Mouse (Mus musculus) gastrocnemius, postnatal 10 days (tissue): ENCODE results near the gene Acadl. TPM values are rescaled to one million over a fixed set of nuclear protein-coding genes. Genes with fewer than 3 reads are reported as not detected.

Experiments
- DNase-seq: peaks from one replicate; pipeline ENCODE4 v3.0.0; 2021; ENCODE audit warnings: mixed read lengths
- total RNA-seq, 2 experiments: library from RNA; stranded (reverse); gene quantifications; 2 replicates each; pipeline ENCODE4 v1.2.3; 2021

Gene Acadl
- total RNA-seq, 2 experiments from 2014 or later = 339 to 357 TPM

DNA sequence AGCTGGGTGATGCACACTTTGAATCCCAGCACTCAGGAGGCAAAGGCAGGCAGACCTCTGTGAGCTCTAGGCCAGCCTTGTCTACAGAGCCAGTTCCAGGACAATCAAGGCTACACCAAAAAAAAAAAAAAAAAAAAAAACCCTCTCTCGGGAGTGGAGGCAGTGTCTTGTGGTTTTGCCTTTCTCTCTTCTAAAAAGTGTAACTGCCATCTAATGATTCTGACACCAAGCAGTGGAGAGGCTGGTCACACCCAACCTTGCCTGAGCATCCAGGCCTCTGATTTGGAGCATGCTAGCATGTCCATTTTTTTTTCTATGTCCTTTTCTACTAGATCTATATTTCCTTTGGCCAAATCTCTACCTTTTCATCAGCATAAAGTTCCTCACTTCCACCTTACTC lies 23.9 kb downstream of the Acadl start:
- no peak for DNase-seq

DNA sequence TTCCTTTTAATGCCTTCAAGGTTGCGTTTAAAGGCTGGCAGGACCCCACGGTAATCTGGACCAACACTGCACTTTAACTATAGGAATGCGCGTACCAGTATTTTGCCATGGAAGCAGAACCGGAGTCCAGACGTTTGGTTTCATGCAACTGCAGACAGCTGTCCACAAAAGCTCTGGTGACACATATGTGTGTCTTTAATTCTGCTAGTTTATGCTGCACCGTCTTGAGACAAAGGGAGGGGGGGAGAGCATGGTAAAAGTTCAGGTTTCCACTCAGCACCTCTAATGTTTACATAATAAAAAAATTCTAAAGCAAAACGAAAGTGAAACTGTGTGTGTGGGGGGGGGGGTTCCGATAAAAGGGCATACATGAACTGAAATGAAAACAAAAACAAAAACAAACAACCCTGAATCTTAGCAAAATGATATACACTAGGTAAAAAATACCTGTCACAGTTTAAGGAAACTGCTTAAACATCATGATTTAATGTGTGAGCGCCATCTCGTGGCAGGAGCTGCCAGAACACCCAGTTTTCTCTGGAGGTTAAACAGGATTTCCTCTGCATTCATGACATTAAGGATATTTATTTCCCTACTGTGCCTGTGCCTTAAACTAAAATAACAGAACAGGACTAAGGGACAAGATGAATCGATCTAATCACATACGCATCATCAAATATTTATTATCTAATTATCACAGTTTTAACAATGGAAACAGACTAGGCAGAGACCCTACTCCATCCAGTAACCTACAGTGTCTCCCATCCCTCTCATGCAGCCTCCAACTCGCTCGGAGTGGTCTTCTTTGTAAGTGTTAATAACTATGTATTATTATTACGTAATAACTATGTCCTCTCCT lies 24.7 kb downstream of the Acadl start:
- peak; percentile 80 for DNase-seq

DNA sequence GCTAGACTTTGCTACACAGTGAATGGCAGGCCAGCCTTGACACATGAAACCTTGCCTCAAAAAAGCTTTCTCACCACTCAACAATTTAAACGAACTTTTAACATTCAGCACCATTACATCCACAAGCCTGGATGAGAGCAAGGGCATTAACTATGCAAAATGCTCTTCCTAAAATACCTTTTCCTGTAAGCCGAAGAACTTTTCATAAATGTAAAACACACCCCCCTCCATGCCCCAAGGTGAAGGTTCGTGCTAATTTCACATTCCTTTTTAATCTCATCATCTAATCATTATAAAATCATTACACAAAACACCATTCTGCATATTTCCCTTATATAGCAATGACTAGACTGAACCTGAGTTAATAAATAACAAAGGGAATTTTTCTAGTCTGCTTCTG lies 25.9 kb downstream of the Acadl start:
- DNase-seq = no peak

DNA sequence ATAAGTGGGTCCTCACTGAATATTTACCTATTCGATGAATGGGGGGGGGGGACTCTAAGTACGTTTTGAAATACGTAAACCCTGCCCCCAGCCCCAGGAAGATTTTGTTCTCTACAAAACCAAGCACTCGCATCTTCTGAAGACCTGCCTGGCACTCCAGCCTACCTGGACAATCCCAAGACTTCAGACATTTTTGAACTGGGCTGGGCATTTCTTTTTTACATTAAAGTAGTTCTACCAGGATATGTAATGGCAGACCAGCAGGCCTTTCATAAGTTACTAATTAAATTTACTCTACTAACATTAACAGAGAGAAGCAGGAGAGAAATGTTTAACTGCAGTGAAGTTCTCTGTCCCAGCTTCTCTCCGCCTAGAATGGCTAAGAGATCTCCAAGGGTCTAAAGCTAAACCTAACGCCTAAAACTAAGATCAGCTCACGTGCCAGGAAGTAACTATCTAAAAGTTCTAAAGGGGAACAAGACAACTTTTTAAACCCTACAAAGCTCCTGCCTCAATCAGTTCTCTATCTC lies 30.4 kb downstream of the Acadl start:
- DNase-seq = no peak

DNA sequence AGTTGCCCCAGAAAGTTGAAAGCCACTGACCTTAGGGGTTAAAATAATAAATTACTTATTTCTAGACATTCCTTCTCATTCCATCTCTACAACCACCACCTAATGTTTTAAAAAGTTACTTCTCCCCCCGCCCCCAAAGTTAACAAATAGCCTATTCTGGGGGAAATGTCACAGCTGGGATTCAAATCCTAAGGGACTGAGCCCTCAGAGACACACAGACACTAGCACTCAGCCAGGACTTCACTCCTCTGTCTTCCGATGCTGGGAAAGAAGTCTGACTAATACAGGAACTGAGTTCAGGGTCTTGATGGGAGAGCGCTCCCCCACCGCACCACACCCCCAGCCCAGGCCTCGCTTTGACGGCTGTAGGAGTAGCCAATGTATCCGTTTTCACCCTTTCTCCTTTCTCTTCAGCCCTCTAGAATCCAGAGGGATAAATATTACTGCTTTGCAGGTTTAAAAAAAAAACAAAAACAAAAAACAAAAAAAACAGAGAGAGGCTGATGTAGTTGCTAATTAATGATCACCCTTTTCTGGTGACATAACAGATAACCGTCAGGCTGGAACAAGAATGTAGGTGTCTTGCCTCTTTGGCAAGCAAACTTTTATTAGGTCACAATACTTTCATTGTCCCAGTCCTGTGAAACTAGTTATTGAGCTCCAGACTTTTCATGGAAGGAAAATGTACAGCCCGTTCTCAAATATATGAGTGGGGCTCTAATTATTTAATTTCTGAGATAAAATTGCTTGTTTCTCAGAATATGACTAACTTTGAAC lies 31.1 kb downstream of the Acadl start:
- no peak for DNase-seq

DNA sequence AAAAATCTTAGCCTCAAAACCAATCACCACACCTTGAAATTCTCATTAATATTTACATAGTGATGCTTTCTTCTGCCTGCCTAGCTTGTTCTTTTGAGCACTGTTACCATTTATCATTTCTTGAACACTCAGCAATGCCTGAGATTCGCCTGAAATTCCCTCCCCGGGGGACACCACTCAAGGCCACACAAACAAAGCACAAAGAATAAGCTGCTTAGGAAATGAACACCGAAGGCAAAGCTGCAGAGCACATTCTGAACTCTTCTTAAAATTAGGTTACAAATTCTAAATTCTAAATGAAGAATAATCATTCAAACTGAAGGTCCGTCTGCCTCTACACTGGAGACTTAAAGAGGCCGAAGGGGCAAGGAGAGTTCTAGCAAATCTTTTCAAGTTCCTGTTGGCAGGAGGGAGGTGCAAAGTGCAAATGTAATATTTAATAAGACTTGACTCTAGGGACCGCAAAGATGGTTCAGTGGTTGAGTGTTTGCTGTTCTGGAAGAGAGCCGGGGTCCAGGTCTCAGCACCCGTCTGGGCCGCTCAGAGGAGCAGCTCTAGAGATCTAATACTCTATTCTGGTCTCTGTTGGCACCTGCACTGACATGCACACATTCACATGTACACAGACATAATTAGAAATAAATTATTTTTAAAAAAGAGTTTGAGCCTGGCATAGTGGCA lies 33.5 kb downstream of the Acadl start:
- DNase-seq = no peak

DNA sequence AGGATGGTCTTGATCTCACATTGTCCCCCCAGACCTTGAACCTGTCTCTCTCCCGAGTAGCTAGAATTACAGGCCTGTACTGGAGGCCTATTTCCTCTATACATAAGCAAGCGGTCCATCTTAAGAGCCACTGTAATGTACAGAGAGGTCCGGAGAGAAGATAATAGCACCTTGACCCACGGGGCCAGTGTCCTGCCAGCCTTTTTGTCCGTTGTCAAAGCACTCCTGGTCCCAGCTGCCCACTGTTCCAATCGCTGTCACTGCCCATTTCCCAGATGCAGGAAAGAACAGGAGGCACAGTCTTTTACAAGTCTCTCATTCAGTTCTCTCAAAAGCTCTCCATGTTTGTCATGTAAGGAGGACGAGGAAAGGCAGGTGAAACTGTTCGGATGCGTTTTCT lies 41.1 kb downstream of the Acadl start:
- no peak for DNase-seq

DNA sequence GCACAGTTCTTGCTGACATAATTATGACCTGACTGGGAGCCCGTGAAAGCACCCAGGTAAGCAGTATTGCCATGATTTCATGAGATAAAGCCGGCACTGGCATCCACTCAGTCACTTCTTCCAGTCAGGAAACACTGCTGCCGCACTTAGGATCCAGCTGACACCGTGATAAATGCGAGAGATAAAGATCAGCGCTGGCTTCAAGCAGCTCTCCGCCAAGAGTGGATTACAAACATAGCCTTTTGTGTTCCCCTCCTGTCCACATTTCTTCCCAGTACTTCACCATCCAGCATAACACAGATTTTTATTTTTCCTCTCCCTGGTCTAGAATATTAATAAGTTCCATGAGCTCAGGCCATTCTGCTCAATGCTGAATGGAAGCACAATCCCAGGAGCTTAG lies 42.8 kb downstream of the Acadl start:
- no peak for DNase-seq

DNA sequence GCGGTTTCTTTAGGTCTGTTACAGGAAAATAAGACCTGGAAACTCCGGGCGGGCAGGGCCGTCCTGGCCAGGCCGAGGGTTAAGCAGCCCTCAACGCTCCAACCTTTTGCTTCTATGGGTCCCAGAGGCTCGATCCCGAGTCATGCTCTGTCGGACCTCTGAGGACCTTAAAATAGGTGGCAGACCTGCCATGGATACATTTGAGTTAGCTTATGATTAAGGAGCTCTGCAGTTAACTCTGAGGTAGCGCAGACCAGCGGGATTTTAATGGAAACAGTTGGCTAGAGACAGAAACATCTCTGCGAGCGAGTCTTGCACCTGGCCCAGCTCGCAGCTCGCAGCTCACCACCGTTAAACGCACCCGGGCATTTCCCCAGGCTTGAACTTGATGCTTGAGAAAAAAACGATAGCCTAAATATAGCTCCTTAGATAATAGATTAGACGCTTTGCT lies 45.2 kb downstream of the Acadl start:
- peak; percentile 27 for DNase-seq

DNA sequence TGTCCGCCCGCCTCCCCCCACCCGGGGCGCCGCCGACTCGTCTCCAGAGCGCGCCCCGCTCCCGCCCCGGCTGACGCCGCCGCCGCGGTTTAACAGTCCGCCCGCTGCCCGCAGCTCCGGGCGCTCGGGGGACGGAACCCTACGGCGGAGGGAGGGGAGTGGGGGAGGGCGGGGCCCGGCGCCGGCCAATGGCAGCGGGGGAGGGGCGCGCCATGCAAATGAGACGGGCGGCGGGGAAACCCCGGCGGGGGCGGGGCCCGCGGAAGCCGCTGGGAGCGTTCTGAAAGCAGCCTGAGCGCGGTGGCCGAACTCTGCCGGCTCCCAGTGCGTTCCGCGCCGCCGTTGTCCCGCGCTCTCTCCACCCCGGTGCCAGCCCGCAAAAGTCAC lies 45.6 kb downstream of the Acadl start, which contains the start of gene Kansl1l:
Kansl1l (minus strand) TSS at position 110 of the 387 bp plus-strand sequence.
- peak; percentile 98 for DNase-seq

DNA sequence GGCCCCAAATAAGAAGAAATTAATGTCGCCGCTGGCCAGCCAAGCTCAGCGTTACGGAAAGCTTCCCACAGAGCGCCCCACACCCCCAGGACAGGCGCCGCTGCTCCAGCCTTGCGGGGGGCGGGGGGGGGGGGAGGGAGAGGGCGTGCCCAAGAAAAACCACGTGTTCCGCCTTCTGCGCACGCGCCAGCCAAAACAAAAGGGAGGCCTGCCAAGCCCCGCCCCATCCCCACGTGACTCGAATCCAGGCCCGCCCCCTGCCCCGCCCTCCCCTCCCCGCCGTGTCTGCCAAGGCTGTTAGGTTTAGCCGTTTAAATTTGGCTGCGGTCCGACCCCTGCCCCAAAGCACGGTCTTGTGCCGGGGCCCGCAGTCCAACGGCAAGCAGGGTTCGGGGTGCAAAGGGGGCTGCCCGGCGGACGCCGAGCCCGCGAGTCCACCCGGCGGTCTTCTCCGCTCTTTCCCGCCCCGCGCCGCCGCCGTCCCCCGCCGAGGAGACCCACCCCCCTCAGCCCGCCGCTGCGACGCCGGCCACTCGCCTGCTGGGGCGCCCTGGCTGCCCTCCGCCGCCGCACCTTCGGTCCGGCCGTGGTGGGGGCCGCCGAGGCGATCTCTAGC lies 46.1 kb downstream of the Acadl start:
- DNase-seq = peak; percentile 98

DNA sequence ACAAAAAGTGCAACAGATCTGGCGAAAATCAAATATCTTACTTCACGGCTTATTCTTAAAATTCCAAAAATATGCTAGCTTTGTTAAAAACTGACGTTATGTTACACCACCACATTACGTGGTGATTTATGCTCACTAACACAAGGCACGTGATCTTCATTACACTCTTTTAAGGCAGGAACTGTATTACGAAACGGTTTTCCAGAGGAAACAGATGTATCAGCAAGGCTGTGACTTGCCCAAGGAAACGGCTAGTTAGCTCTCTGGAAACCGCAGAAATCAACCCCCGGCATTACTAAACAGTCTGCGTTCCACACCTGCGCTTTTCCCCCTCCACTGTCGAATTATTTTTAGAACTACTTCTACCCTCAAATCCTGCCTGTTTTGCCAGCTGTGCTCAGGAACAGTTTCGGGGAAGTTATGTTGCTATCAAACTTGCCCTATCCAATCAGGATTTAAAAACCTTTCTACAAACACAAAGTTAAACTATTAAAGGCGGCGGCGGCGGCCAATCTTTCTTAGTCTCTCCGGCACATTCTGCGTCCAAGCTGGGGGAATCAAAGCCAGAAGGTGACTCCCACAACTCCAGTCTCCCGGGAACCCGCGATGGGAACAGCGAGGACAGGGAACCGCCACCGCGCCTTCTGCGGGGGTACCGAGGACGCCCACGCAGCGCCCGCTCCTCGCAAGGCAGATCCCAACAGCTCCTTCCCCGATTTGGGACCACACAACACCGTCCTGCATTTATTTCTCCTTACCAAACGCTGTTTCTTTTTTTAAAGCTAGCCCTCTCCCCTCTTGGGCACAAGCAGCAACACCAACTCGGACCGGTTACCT lies 46.9 kb downstream of the Acadl start:
- DNase-seq = peak; percentile 64

DNA sequence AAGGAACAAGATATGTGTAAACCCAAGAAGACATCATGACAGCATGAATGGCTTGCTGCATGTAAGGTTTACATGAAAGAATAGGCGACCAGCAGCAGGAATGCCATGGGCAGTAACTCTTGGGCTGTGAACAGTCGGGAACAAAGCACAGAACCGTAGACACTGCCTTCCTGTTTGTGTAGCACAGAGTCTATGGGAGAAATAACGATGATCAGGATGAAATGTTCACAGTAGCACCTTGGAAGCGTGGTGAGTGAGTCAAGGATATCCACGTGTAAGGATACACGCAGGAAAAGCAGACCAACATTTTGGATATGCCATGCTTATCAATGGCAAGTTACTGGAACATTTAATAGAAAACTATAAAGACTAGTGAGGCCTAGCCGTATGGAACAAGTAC lies 48.3 kb downstream of the Acadl start:
- DNase-seq = no peak

DNA sequence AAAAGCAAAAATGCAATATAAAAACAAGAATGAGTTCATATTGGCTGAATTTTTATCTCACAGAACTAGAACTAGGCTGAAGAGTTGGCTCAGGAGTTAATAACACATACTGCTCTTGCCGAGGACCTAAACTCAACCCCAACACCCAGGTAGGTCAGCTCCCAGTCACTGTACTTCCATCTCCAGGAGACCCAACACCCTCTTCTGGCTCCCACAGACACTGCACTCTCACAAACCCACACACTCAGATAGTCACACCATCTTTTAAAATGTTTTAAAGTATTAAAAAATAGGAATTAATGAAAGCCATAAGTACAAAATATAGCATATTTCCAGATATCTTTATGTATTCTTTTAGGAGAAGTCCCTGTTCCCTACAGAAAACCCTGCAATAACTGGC lies 49.9 kb downstream of the Acadl start:
- DNase-seq = no peak

DNA sequence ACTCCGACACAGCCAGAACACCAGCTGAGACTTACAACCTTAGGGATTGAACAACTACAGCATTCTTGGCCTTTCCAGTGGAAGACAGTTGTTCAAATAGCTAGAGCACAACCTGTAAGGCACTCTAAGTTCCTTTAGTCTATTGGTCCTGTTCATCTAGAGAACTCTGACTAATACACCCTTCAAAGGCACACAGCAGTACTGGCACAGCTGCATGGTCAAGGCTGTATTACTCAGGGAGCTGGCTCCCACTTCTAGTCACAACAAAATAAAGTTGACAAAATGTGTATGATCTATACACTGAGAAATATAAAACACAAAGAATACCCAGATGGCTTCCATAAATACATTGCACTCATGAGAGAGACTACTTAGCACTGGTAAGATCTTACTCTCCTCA lies 56.3 kb downstream of the Acadl start:
- DNase-seq = no peak

DNA sequence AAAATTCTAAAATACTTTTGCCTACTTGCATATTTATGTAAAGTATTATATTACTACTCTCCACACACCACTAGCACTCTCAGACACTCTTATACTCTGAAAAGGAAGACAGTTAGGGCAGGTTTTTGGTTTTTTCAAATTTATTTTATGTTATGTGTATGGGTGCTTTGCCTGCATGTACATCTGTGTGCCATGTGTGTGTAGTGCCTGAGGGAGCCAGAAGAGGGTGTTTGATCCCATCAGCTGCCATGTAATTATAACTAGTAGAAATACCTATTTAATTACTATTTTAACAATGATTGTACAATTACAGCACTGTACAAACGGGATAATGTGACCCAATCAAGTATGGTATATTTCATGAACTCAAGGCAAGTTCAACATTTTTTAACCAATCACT lies 57.7 kb downstream of the Acadl start:
- DNase-seq = no peak

DNA sequence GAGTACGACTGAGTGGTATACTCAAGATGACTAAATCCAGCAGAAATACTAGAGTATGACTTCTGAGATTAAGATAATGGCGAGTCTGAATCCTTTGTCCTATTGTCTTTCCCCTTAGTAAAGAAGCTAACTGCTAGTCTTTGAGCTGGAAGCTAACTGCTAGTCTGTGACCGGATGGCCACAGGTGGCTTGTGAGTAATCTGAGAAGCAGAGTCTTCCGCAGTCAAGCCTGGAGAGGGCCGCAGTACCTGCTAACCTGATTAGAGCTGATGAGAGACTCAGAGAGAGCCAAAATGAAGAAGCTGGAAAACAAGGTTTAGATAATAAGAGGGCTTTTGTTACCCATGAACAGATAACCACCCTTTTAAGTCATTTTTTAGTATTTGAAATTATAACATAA lies 58.4 kb downstream of the Acadl start:
- DNase-seq = no peak

DNA sequence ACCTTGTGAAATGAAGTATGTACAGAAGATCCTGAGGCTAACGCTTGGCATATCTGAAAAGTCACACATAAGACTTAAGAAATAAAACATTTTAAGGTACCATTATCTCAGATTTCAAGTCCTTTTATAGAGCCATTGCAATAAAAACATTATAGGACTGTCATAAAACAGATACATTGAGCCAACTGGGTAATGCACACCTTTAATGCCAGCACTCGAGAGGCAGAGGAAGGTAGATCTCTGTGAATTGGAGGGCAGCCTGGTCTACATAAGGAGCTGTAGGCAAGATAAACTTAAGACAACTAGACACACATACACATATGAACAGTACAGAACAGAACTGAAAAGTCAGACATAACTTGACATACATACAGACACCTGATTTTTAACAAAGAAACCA lies 65.1 kb downstream of the Acadl start:
- no peak for DNase-seq

DNA sequence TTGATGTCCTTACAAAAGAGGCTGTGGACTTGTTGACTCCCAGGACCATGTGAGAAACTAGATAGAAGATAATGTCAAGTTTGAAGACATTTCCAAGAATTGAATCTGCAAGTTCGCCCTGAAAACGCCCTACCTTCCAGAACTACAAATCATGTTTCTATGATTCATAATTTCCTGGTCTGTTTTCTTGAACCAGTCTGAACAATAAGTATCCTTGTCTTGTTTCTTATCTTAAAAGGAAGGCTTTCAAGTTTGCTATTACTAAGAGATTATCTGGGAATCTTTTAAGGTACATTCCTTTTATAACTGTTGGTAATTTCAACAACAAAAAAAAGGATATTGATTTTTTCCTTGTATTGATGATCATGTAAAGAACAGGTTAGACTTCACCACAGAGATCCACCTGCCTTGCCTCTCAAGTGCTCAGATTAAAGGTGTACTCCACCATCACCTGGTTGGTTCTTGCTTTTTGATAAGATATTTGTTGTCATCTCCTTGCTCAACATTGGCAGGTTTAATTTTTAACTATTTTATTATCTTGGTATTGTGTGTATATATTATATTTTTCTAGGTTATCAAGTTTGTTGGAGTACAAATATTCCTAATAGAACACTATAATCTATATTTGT lies 70.1 kb downstream of the Acadl start:
- no peak for DNase-seq

DNA sequence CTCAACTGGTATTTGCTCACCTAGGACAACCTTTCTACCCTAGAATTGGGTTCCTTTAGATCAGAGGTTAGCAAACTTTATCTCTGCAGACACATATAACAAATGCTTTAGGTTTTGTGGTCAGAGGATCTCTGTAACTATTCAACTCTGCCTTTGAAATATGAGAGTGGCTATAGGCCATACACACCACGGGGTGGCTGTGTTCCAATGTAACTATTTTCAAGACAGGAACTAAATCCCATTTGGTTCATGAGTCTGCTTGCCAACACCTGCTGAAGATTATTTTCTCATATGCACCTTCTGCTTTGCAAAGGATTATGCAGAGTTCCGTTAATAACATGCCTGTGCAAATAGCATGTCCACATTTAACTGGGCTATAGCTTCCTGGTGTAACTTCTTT lies 80.8 kb downstream of the Acadl start:
- DNase-seq = no peak

DNA sequence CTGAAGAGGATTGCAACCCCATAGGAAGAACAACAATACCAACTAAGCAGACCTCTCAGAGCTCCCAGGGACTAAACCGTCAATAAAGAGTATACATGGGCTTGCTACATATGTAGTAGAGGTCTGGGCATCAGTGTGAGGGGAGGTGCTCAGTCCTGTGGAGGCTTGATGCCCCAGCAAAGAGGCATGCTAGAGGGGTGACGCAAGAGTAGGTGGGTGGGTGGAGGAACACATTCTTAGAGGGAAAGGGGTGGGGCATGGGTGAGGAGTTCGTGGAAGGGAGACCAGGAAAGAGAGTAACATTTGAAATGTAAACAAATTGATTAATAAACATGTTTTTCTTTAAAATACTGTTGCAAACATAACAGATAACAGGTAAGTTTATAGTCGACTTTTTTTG lies 82.0 kb downstream of the Acadl start:
- no peak for DNase-seq
